Mouse (Mus musculus) cerebellum, adult 9-10 months (tissue): ENCODE data around the gene Hpse.

ENCODE experiments used
- DNase-seq: peaks from one replicate; pipeline ENCODE4 v3.0.0; 2022

Gene Hpse

GRCm38 (mm10) chr5:100635908-100636307, 83.6 kb downstream of the Hpse start:
- DNase-seq, result no peak

- DNase-seq, result no peak
Measured at GRCm38 (mm10) chr5:100634885-100635478, 84.5 kb downstream of the Hpse start.

GRCm38 (mm10) chr5:100632540-100633129, 86.9 kb downstream of the Hpse start:
- DNase-seq, result no peak
